Mouse (Mus musculus) stomach, embryonic 14.5 days (tissue): ENCODE data around the gene Klkb1. TPM values are rescaled to one million over a fixed set of nuclear protein-coding genes. Genes with fewer than 3 reads are reported as not detected.
A peak's percentile ranks its signal among the peaks of the same experiment; 100 is the strongest.

Experiments used
- ATAC-seq: fragments of 200-750 bp; cut with Nextera tagmentation; 2 replicates; pipeline ENCODE4 v1.8.0; 2017; ENCODE audit warnings: low read depth, moderate TSS enrichment; ENCODE audit not compliant: insufficient number of reproducible peaks, insufficient read depth, low FRiP score
- H3K27ac ChIP-seq: fragments of 300-500 bp; sonication (generic); 2 replicates; pipeline ENCODE4 v1.5.1; 2014; ENCODE audit warnings: mild to moderate bottlenecking, low read length, moderate library complexity, mixed read lengths
- H3K27me3 ChIP-seq: fragments of 300-500 bp; sonication (generic); 2 replicates; pipeline ENCODE4 v1.6.1; 2014; ENCODE audit warnings: low read length, control low read depth, mixed read lengths; ENCODE audit not compliant: control insufficient read depth, insufficient read depth
- H3K36me3 ChIP-seq: fragments of 300-500 bp; sonication (generic); 2 replicates; pipeline ENCODE4 v1.6.1; 2014; ENCODE audit warnings: mild to moderate bottlenecking, control low read depth, low read length, moderate library complexity, mixed read lengths; ENCODE audit not compliant: control insufficient read depth, insufficient read depth
- H3K4me1 ChIP-seq: fragments of 300-500 bp; sonication (generic); 2 replicates; pipeline ENCODE4 v1.6.1; 2014; ENCODE audit warnings: low read length, control low read depth, mixed read lengths; ENCODE audit not compliant: control insufficient read depth, insufficient read depth
- H3K4me2 ChIP-seq: fragments of 300-500 bp; sonication (generic); replicated peaks from 2 replicates; pipeline ENCODE4 v1.6.1; 2014; ENCODE audit warnings: low read depth, low read length, control low read depth
- H3K4me3 ChIP-seq: fragments of 300-500 bp; sonication (generic); 2 replicates; pipeline ENCODE4 v1.5.1; 2014; ENCODE audit warnings: low read depth, low read length, control low read depth
- H3K9ac ChIP-seq: fragments of 300-500 bp; sonication (generic); replicated peaks from 2 replicates; pipeline ENCODE4 v1.6.1; 2014; ENCODE audit warnings: low read depth, mild to moderate bottlenecking, control low read depth, low read length, moderate library complexity, mixed read lengths
- H3K9me3 ChIP-seq: fragments of 300-500 bp; sonication (generic); 2 replicates; pipeline ENCODE4 v1.6.1; 2016; ENCODE audit warnings: low read depth, low read length, control low read depth; ENCODE audit not compliant: control insufficient read depth
- WGBS: fragments of 180-500 bp; shearing (Covaris S2); extraction: QIAGEN DNeasy Blood & Tissue Kit; methylation state at CpG from one replicate; pipeline ENCODE4 v1.1.7; 2014; 5-methylcytosine and 5-hydroxymethylcytosine counted together
- polyA plus RNA-seq: library from polyadenylated mRNA; unstranded; fragments of >200 nt; fragmentation: Nextera tagmentation; extraction: Ambion mirVana; gene quantifications from 2 replicates; pipeline ENCODE4 v1.2.1, GENCODE M21; 2014

Gene Klkb1
- polyA plus RNA-seq, 1 experiment from 2014 or later: not detected

GRCm38 (mm10) chr8:45295276-45295675 lies 617 bp upstream of the Klkb1 start:
- no peaks in the 10 kb centered on the region for H3K36me3 ChIP-seq
- no peaks in the 10 kb centered on the region for H3K9me3 ChIP-seq
- no peak overlapping the region for H3K27ac ChIP-seq
- H3K4me3 ChIP-seq: no peak overlapping the region
- WGBS: 85% methylated on average over 6 of the region's 6 CpGs
- H3K4me2 ChIP-seq: no peak overlapping the region
- no peak overlapping the region for H3K9ac ChIP-seq
- no peaks in the 10 kb centered on the region for H3K4me1 ChIP-seq
- no peak for ATAC-seq
- H3K27me3 ChIP-seq: no peaks in the 10 kb centered on the region

GRCm38 (mm10) chr8:45291790-45292189 lies 2.9 kb downstream of the Klkb1 start:
- no peaks in the 10 kb centered on the region for H3K9me3 ChIP-seq
- no peak overlapping the region for H3K4me3 ChIP-seq
- no peak for ATAC-seq
- H3K27ac ChIP-seq: no peak overlapping the region
- WGBS: 89% methylated on average over 2 of the region's 2 CpGs
- H3K27me3 ChIP-seq: no peaks in the 10 kb centered on the region
- H3K4me2 ChIP-seq: no peak overlapping the region
- no peaks in the 10 kb centered on the region for H3K36me3 ChIP-seq
- H3K4me1 ChIP-seq: no peaks in the 10 kb centered on the region
- H3K9ac ChIP-seq: no peak overlapping the region

- ATAC-seq: no peak
Observed at GRCm38 (mm10) chr8:45281630-45282029, 13.0 kb downstream of the Klkb1 start.

GRCm38 (mm10) chr8:45277453-45277852 lies 17.2 kb downstream of the Klkb1 start:
- WGBS: 67% methylated on average over 3 of the region's 3 CpGs
- Histone ChIP-seq H3K36me3 (no peaks in the 10 kb centered on the region), H3K4me3 (no peak overlapping the region), H3K9me3 (no peaks in the 10 kb centered on the region), H3K4me1 (no peaks in the 10 kb centered on the region), H3K9ac (no peak overlapping the region), H3K27ac (no peak overlapping the region), H3K27me3 (no peaks in the 10 kb centered on the region), H3K4me2 (no peak overlapping the region)
- ATAC-seq: no peak

More at GRCm38 (mm10) chr8:45281630-45282029, 13.0 kb downstream of the Klkb1 start:
- 75% methylated on average over 8 of the region's 8 CpGs for WGBS
- H3K4me2 ChIP-seq: no peak overlapping the region
- no peaks in the 10 kb centered on the region for H3K36me3 ChIP-seq
- H3K27ac ChIP-seq: no peak overlapping the region
- H3K4me1 ChIP-seq: no peaks in the 10 kb centered on the region
- H3K9me3 ChIP-seq: no peaks in the 10 kb centered on the region
- H3K9ac ChIP-seq: no peak overlapping the region
- H3K27me3 ChIP-seq: no peaks in the 10 kb centered on the region
- H3K4me3 ChIP-seq: no peak overlapping the region

GRCm38 (mm10) chr8:45274317-45274716 lies 20.3 kb downstream of the Klkb1 start:
- H3K4me2 ChIP-seq: no peak overlapping the region
- no peaks in the 10 kb centered on the region for H3K36me3 ChIP-seq
- no peak overlapping the region for H3K9ac ChIP-seq
- no peaks in the 10 kb centered on the region for H3K9me3 ChIP-seq
- ATAC-seq: no peak
- H3K4me3 ChIP-seq: no peak overlapping the region
- no peak overlapping the region for H3K27ac ChIP-seq
- no peaks in the 10 kb centered on the region for H3K27me3 ChIP-seq
- WGBS: 58% methylated on average over 4 of the region's 4 CpGs
- no peaks in the 10 kb centered on the region for H3K4me1 ChIP-seq

GRCm38 (mm10) chr8:45269056-45269455 lies 25.6 kb downstream of the Klkb1 start:
- H3K27me3 ChIP-seq: no peaks in the 10 kb centered on the region
- no peak overlapping the region for H3K4me3 ChIP-seq
- no peak for ATAC-seq
- H3K4me1 ChIP-seq: no peaks in the 10 kb centered on the region; the same call in 1 of the 2 replicates
- H3K27ac ChIP-seq: no peak overlapping the region
- no peaks in the 10 kb centered on the region for H3K9me3 ChIP-seq
- H3K9ac ChIP-seq: no peak overlapping the region
- H3K4me2 ChIP-seq: no peak overlapping the region
- no peaks in the 10 kb centered on the region for H3K36me3 ChIP-seq

GRCm38 (mm10) chr8:45268485-45268884 lies 26.2 kb downstream of the Klkb1 start:
- no peaks in the 10 kb centered on the region for H3K9me3 ChIP-seq
- no peaks in the 10 kb centered on the region; the same call in 1 of the 2 replicates for H3K4me1 ChIP-seq
- no peak overlapping the region for H3K4me3 ChIP-seq
- no peak overlapping the region for H3K4me2 ChIP-seq
- no peak overlapping the region for H3K9ac ChIP-seq
- no peaks in the 10 kb centered on the region for H3K36me3 ChIP-seq
- H3K27me3 ChIP-seq: no peaks in the 10 kb centered on the region
- ATAC-seq: no peak
- no peak overlapping the region for H3K27ac ChIP-seq

- Histone ChIP-seq H3K27ac (no peak overlapping the region; the same call in 1 of the 2 replicates), H3K4me1 (no peaks in the 10 kb centered on the region; the same call in 1 of the 2 replicates), H3K27me3 (no peaks in the 10 kb centered on the region), H3K9me3 (no peaks in the 10 kb centered on the region), H3K4me2 (no peak overlapping the region), H3K9ac (no peak overlapping the region), H3K36me3 (no peaks in the 10 kb centered on the region), H3K4me3 (no peak overlapping the region)
- peak; percentile 53; the same call in 1 of the 2 replicates for ATAC-seq
- WGBS: 69% methylated on average over 4 of the region's 4 CpGs
Observed at GRCm38 (mm10) chr8:45267611-45268391, 26.9 kb downstream of the Klkb1 start.

- H3K4me2 ChIP-seq: no peak overlapping the region
- WGBS: 50% methylated on average over 8 of the region's 8 CpGs
- H3K27ac ChIP-seq: no peak overlapping the region
- no peak overlapping the region for H3K9ac ChIP-seq
- no peaks in the 10 kb centered on the region for H3K27me3 ChIP-seq
- H3K4me1 ChIP-seq: no peaks in the 10 kb centered on the region; the same call in 1 of the 2 replicates
- peak; percentile 59; the same call in 1 of the 2 replicates for ATAC-seq
- no peaks in the 10 kb centered on the region for H3K36me3 ChIP-seq
- H3K4me3 ChIP-seq: no peak overlapping the region
- H3K9me3 ChIP-seq: no peaks in the 10 kb centered on the region
Observed at GRCm38 (mm10) chr8:45266993-45267392, 27.7 kb downstream of the Klkb1 start.
